Mouse (Mus musculus) ES-CJ7 (cell line): ENCODE results near the gene Tnfsf4.

Experiments
- DNase-seq: peaks from one replicate; pipeline ENCODE4 v3.0.0; 2011; ENCODE audit warnings: low read depth, low spot score

The Tnfsf4 gene

DNA sequence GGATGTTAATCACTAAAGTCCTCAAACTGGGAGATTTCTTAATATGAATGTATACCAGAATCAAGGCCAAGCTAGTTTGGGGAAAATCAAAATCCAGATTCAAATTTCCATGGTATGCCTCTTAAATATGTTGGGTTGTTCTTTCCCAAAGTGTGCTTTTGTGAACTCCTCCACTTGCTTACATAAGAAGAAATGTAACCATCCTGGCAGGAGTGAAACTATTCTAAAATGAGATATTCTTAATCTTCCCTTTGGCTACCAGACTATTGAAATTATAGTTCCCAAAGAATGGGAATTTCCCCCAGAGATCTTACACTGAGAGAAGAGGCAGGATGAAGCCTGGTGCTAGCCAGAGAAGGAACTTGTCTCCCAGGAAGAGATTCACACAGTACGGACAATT, 57.0 kb downstream of the Tnfsf4 start:
- no peak for DNase-seq

DNA sequence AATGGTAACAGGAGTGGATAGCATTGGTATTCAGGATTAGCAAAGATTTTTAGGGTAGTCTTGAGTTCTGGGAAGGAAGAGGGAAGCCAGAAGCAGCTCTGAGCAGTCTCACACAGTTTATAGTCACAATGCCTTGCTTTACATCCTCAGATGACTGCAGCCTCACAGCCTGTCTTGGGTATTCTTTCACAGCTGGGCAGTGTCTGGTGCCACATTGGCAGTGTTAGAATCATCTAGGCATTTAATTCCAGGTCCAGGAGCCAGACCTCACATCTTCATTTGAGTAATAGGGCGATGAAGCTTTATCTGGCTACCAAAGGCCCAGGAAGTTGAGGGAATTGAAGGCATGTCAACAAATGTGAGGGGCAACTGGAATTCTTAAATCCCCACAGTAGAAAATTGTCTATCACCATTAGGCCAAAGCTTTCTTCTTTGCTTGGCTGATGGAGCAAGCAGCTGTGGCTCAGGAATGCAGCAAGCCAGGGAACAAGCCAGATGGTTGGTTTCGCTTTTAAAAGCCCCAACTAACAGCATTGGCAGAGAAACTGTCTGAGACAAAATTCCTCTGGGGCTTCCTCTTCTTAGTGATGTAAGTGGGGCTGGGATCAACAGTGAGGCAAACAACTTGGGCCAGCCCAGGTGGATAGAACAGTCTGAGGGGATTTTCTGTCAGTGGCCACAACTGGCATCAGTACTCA, 68.3 kb downstream of the Tnfsf4 start:
- no peak for DNase-seq
